Mouse (Mus musculus) neural tube, embryonic 15.5 days (tissue): ENCODE measurements around the gene Klf3. TPM values are rescaled to one million over a fixed set of nuclear protein-coding genes. Genes with fewer than 3 reads are reported as not detected.

Source experiments
- ATAC-seq: fragments of 200-750 bp; cut with Nextera tagmentation; 2 replicates; pipeline ENCODE4 v1.8.0; 2017; ENCODE audit warnings: mild to moderate bottlenecking, moderate TSS enrichment, moderate library complexity; ENCODE audit not compliant: low FRiP score
- H3K27ac ChIP-seq: fragments of 300-500 bp; sonication (generic); replicated peaks from 2 replicates; pipeline ENCODE4 v1.5.1; 2015; ENCODE audit warnings: mild to moderate bottlenecking, inconsistent platforms
- H3K27me3 ChIP-seq: fragments of 300-500 bp; sonication (generic); replicated peaks from 2 replicates; pipeline ENCODE4 v1.6.1; 2015; ENCODE audit warnings: inconsistent platforms
- H3K36me3 ChIP-seq: fragments of 300-500 bp; sonication (generic); 2 replicates; pipeline ENCODE4 v1.6.1; 2015; ENCODE audit warnings: inconsistent platforms
- H3K4me1 ChIP-seq: fragments of 300-500 bp; sonication (generic); 2 replicates; pipeline ENCODE4 v1.6.1; 2015; ENCODE audit warnings: inconsistent platforms
- H3K4me2 ChIP-seq: fragments of 300-500 bp; sonication (generic); 2 replicates; pipeline ENCODE4 v1.6.1; 2015; ENCODE audit warnings: inconsistent platforms, mild to moderate bottlenecking, moderate library complexity
- H3K4me3 ChIP-seq: fragments of 300-500 bp; sonication (generic); replicated peaks from 2 replicates; pipeline ENCODE4 v1.5.1; 2015; ENCODE audit warnings: mild to moderate bottlenecking, inconsistent platforms
- H3K9ac ChIP-seq: fragments of 300-500 bp; sonication (generic); replicated peaks from 2 replicates; pipeline ENCODE4 v1.6.1; 2015; ENCODE audit warnings: mild to moderate bottlenecking, inconsistent platforms
- H3K9me3 ChIP-seq: fragments of 300-500 bp; sonication (generic); replicated peaks from 2 replicates; pipeline ENCODE4 v1.6.1; 2016; ENCODE audit warnings: inconsistent platforms
- WGBS: fragments of 180-500 bp; shearing (Covaris S2); methylation state at CpG from one replicate; pipeline ENCODE4 v1.1.7; 2015; ENCODE audit warnings: mixed read lengths; 5-methylcytosine and 5-hydroxymethylcytosine counted together
- polyA plus RNA-seq: library from polyadenylated mRNA; unstranded; fragments of >200 nt; fragmentation: Nextera tagmentation; extraction: Ambion mirVana; gene quantifications from 2 replicates; pipeline ENCODE4 v1.2.1, GENCODE M21; 2015

Klf3 gene
- polyA plus RNA-seq = 16.6 and 32.0 TPM in 2 replicates

- H3K27me3 ChIP-seq = no peaks in the 10 kb centered on the region
- peak; percentile 88 for ATAC-seq
- no peaks in the 10 kb centered on the region for H3K36me3 ChIP-seq
- no peaks in the 10 kb centered on the region for H3K9me3 ChIP-seq
- H3K4me2 ChIP-seq = peak within 1 kb of the TSS; percentile 80
- H3K27ac ChIP-seq = peak within 1 kb of the TSS; percentile 89
- under 1% methylated on average over 82 of the region's 116 CpGs for WGBS
- peak within 1 kb of the TSS; percentile 86 for H3K4me3 ChIP-seq
- peaks cover 32% of the 10 kb centered on the region for H3K4me1 ChIP-seq
- H3K9ac ChIP-seq = peak within 1 kb of the TSS; percentile 76
Observed at GRCm38 (mm10) chr5:64802795-64803719, at the start of gene Klf3. Klf3 (plus strand) TSS chr5:64803388.

- Histone ChIP-seq H3K27me3 (no peaks in the 10 kb centered on the region), H3K9me3 (no peaks in the 10 kb centered on the region), H3K9ac (no peak overlapping the region), H3K4me3 (no peak overlapping the region), H3K27ac (no peak overlapping the region), H3K36me3 (no peaks in the 10 kb centered on the region), H3K4me1 (no peaks in the 10 kb centered on the region), H3K4me2 (no peak overlapping the region)
- ATAC-seq = no peak
- 95% methylated on average over 4 of the region's 4 CpGs for WGBS
Observed at GRCm38 (mm10) chr5:64762295-64762694, 40.9 kb upstream of the Klf3 start.

- Histone ChIP-seq H3K4me1 (no peaks in the 10 kb centered on the region), H3K27ac (no peak overlapping the region), H3K4me2 (no peak overlapping the region), H3K9me3 (no peaks in the 10 kb centered on the region), H3K4me3 (no peak overlapping the region), H3K36me3 (no peaks in the 10 kb centered on the region), H3K9ac (no peak overlapping the region), H3K27me3 (no peaks in the 10 kb centered on the region)
- no peak for ATAC-seq
Observed at GRCm38 (mm10) chr5:64764452-64764851, 38.7 kb upstream of the Klf3 start.

- no peak overlapping the region for H3K4me3 ChIP-seq
Observed at GRCm38 (mm10) chr5:64765765-64766164, 37.4 kb upstream of the Klf3 start.

GRCm38 (mm10) chr5:64766626-64767025, 36.6 kb upstream of the Klf3 start:
- Histone ChIP-seq H3K27me3 (no peaks in the 10 kb centered on the region), H3K9me3 (no peaks in the 10 kb centered on the region), H3K4me1 (no peaks in the 10 kb centered on the region), H3K9ac (no peak overlapping the region), H3K4me2 (no peak overlapping the region), H3K36me3 (no peaks in the 10 kb centered on the region), H3K4me3 (no peak overlapping the region), H3K27ac (no peak overlapping the region)
- ATAC-seq = no peak
- WGBS = 96% methylated on average over 2 of the region's 2 CpGs

More at GRCm38 (mm10) chr5:64765765-64766164, 37.4 kb upstream of the Klf3 start:
- Histone ChIP-seq H3K27me3 (no peaks in the 10 kb centered on the region), H3K9me3 (no peaks in the 10 kb centered on the region), H3K27ac (no peak overlapping the region), H3K36me3 (no peaks in the 10 kb centered on the region), H3K4me1 (no peaks in the 10 kb centered on the region), H3K9ac (no peak overlapping the region), H3K4me2 (no peak overlapping the region)
- ATAC-seq = no peak
- WGBS = 97% methylated on average over 1 of the region's 1 CpGs

GRCm38 (mm10) chr5:64771619-64772018, 31.6 kb upstream of the Klf3 start:
- 91% methylated on average over 2 of the region's 2 CpGs for WGBS
- Histone ChIP-seq H3K9ac (no peak overlapping the region), H3K36me3 (no peaks in the 10 kb centered on the region), H3K9me3 (no peaks in the 10 kb centered on the region), H3K27ac (no peak overlapping the region), H3K27me3 (no peaks in the 10 kb centered on the region), H3K4me3 (no peak overlapping the region), H3K4me1 (no peaks in the 10 kb centered on the region), H3K4me2 (no peak overlapping the region)
- no peak for ATAC-seq

- 80% methylated on average over 5 of the region's 5 CpGs for WGBS
- H3K27me3 ChIP-seq = no peaks in the 10 kb centered on the region
- no peak for ATAC-seq
Observed at GRCm38 (mm10) chr5:64778211-64778610, 25.0 kb upstream of the Klf3 start.

GRCm38 (mm10) chr5:64779285-64779684, 23.9 kb upstream of the Klf3 start:
- no peak for ATAC-seq
- H3K4me3 ChIP-seq = no peak overlapping the region
- H3K4me1 ChIP-seq = no peaks in the 10 kb centered on the region
- no peak overlapping the region for H3K4me2 ChIP-seq
- H3K9ac ChIP-seq = no peak overlapping the region
- no peaks in the 10 kb centered on the region for H3K27me3 ChIP-seq
- H3K36me3 ChIP-seq = no peaks in the 10 kb centered on the region
- WGBS = 79% methylated on average over 2 of the region's 2 CpGs
- H3K9me3 ChIP-seq = no peaks in the 10 kb centered on the region
- H3K27ac ChIP-seq = no peak overlapping the region

More at GRCm38 (mm10) chr5:64778211-64778610, 25.0 kb upstream of the Klf3 start:
- Histone ChIP-seq H3K9me3 (no peaks in the 10 kb centered on the region), H3K9ac (no peak overlapping the region), H3K36me3 (no peaks in the 10 kb centered on the region), H3K27ac (no peak overlapping the region), H3K4me2 (no peak overlapping the region), H3K4me1 (no peaks in the 10 kb centered on the region), H3K4me3 (no peak overlapping the region)

- WGBS = 67% methylated on average over 7 of the region's 7 CpGs
- Histone ChIP-seq H3K27ac (no peak overlapping the region), H3K9ac (no peak overlapping the region), H3K4me2 (no peak overlapping the region), H3K4me1 (no peaks in the 10 kb centered on the region), H3K36me3 (no peaks in the 10 kb centered on the region), H3K27me3 (no peaks in the 10 kb centered on the region), H3K4me3 (no peak overlapping the region), H3K9me3 (no peaks in the 10 kb centered on the region)
- ATAC-seq = no peak
Observed at GRCm38 (mm10) chr5:64780778-64781177, 22.4 kb upstream of the Klf3 start.

GRCm38 (mm10) chr5:64788175-64788574, 15.0 kb upstream of the Klf3 start:
- Histone ChIP-seq H3K9me3 (no peaks in the 10 kb centered on the region), H3K36me3 (no peaks in the 10 kb centered on the region), H3K4me2 (no peak overlapping the region), H3K4me1 (no peaks in the 10 kb centered on the region), H3K27me3 (no peaks in the 10 kb centered on the region), H3K27ac (no peak overlapping the region), H3K4me3 (no peak overlapping the region), H3K9ac (no peak overlapping the region)
- ATAC-seq = no peak
- WGBS = 92% methylated on average over 1 of the region's 1 CpGs

GRCm38 (mm10) chr5:64798209-64798608, 5.0 kb upstream of the Klf3 start:
- Histone ChIP-seq H3K27ac (no peak overlapping the region), H3K4me1 (peaks cover 6% of the 10 kb centered on the region), H3K36me3 (no peaks in the 10 kb centered on the region), H3K9ac (no peak overlapping the region), H3K9me3 (no peaks in the 10 kb centered on the region), H3K4me3 (no peak overlapping the region), H3K4me2 (no peak overlapping the region), H3K27me3 (no peaks in the 10 kb centered on the region)
- no peak for ATAC-seq
- 84% methylated on average over 4 of the region's 4 CpGs for WGBS

GRCm38 (mm10) chr5:64801545-64801944, 1.6 kb upstream of the Klf3 start:
- H3K9ac ChIP-seq = no peak overlapping the region
- no peak for ATAC-seq
- no peak overlapping the region for H3K27ac ChIP-seq
- no peaks in the 10 kb centered on the region for H3K9me3 ChIP-seq
- H3K27me3 ChIP-seq = no peaks in the 10 kb centered on the region
- WGBS = 78% methylated on average over 2 of the region's 2 CpGs
- no peaks in the 10 kb centered on the region for H3K36me3 ChIP-seq
- no peak overlapping the region for H3K4me2 ChIP-seq
- no peak overlapping the region for H3K4me3 ChIP-seq
- peaks cover 27% of the 10 kb centered on the region for H3K4me1 ChIP-seq
